Mouse (Mus musculus) embryonic fibroblast, embryonic 13.5 days (primary cell): Measurements from ENCODE around the gene Syndig1.

Source experiments
- CTCF ChIP-seq: IDR thresholded peaks from 2 replicates; pipeline ENCODE4 v1.5.1; 2011; ENCODE audit warnings: mild to moderate bottlenecking, control low read depth, low read length, moderate library complexity, borderline replicate concordance; ENCODE audit not compliant: insufficient read depth
- POLR2A ChIP-seq: IDR thresholded peaks from 2 replicates; pipeline ENCODE4 v1.6.1; 2011; ENCODE audit warnings: low read depth, mild to moderate bottlenecking, control low read depth, low read length, moderate library complexity

DNA sequence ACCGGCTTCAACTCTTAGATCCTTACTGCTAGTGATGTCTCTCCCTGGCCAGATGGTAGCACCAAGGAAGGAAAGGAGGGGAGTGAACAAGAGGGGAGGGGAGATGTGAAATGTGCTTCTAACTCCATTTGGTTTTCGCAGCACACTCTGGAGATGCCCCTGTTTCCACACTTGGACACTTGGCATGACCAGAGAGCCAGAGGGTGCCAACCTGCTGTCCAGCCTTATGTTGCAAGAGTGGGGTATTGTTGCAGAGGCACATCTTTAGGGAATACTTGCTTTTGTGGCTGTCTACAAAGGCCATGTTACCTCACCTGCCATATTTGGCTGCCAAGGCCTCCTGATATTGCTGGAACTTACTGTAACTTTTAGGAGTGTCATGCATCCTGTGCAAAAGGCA lies 10.7 kb downstream of the Syndig1 start:
- TF ChIP-seq CTCF (no peak), POLR2A (no peak)
